Mouse (Mus musculus) liver, adult 2 months (tissue): ENCODE results near the gene Clec16a.

Experiments used
- CTCF ChIP-seq: fragments of 200-500 bp; IDR thresholded peaks from 2 replicates; pipeline ENCODE4 v1.5.1; 2011; ENCODE audit warnings: low read depth, low read length, control low read depth
- POLR2A ChIP-seq: fragments of 200-500 bp; IDR thresholded peaks from 2 replicates; pipeline ENCODE4 v1.6.1; 2011; ENCODE audit warnings: low read length, control low read depth; ENCODE audit not compliant: insufficient read depth; ENCODE audit errors: extremely low read depth

DNA sequence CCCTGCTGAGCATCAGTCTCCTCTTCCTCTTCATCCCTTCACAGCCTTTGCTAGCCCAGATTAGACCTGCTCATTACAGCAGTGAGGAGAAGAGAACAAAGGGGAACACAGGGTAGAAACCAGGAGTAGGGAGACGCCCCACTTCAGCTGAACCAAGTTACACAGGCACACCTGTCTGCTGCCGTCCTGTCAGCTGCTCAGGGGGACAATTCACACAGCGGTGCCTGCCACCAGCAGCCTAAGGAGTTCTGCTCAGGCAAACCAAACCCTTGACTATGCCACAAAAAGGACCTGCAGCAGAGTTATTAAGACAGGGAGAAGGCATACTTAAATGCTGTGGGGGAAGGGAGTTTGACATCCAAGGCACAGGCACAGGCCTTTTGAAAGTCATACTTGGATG, 121.6 kb downstream of the Clec16a start:
- no peak for TF ChIP-seq POLR2A
- TF ChIP-seq CTCF: no peak
